Mouse (Mus musculus) testis, adult 2 months (tissue): ENCODE data around the gene Ncapd3. TPM values are rescaled to one million over a fixed set of nuclear protein-coding genes. Genes with fewer than 3 reads are reported as not detected.

ENCODE experiments used
- H3K27ac ChIP-seq: fragments of 200-500 bp; 2 replicates; pipeline ENCODE4 v1.5.1; 2012; ENCODE audit warnings: low read depth, low read length; ENCODE audit not compliant: control insufficient read depth, insufficient read depth
- H3K27me3 ChIP-seq: fragments of 200-500 bp; 2 replicates; pipeline ENCODE4 v1.6.1; 2012; ENCODE audit warnings: mild to moderate bottlenecking, low read length, moderate library complexity; ENCODE audit not compliant: control insufficient read depth, insufficient read depth
- H3K36me3 ChIP-seq: fragments of 200-500 bp; 2 replicates; pipeline ENCODE4 v1.6.1; 2012; ENCODE audit warnings: mild to moderate bottlenecking, low read length; ENCODE audit not compliant: control insufficient read depth, insufficient read depth
- H3K4me1 ChIP-seq: fragments of 200-500 bp; 2 replicates; pipeline ENCODE4 v1.6.1; 2012; ENCODE audit warnings: low read length; ENCODE audit not compliant: control insufficient read depth, insufficient read depth
- H3K4me3 ChIP-seq: fragments of 200-500 bp; 2 replicates; pipeline ENCODE4 v1.5.1; 2012; ENCODE audit warnings: low read depth, mild to moderate bottlenecking, low read length, moderate library complexity, mixed read lengths; ENCODE audit not compliant: control insufficient read depth
- CTCF ChIP-seq: fragments of 200-500 bp; IDR thresholded peaks from 2 replicates; pipeline ENCODE4 v1.5.1; 2012; ENCODE audit warnings: low read depth, mild to moderate bottlenecking, inconsistent platforms, low read length, moderate library complexity; ENCODE audit not compliant: control insufficient read depth, insufficient read depth, insufficient replicate concordance
- POLR2A ChIP-seq: fragments of 200-500 bp; IDR thresholded peaks from 2 replicates; pipeline ENCODE4 v1.6.1; 2012; ENCODE audit warnings: low read depth, mild to moderate bottlenecking, inconsistent platforms, low read length, moderate library complexity; ENCODE audit not compliant: control insufficient read depth
- polyA plus RNA-seq: library from polyadenylated mRNA; depleted of rRNA; stranded (reverse); fragments of >200 nt; gene quantifications from 2 replicates; pipeline ENCODE4 v1.2.3, GENCODE M21; 2012

The Ncapd3 gene
- polyA plus RNA-seq, 1 experiment: 16.4 TPM

- Histone ChIP-seq H3K27me3 (no peaks in the 10 kb centered on the region), H3K27ac (no peak overlapping the region), H3K4me1 (no peaks in the 10 kb centered on the region), H3K4me3 (no peak overlapping the region), H3K36me3 (no peaks in the 10 kb centered on the region)
- TF ChIP-seq POLR2A: no peak
- no peak for TF ChIP-seq CTCF
These were observed 32.5 kb upstream of the Ncapd3 start for GRCm38 (mm10) chr9:26997501-26997900.

DNA sequence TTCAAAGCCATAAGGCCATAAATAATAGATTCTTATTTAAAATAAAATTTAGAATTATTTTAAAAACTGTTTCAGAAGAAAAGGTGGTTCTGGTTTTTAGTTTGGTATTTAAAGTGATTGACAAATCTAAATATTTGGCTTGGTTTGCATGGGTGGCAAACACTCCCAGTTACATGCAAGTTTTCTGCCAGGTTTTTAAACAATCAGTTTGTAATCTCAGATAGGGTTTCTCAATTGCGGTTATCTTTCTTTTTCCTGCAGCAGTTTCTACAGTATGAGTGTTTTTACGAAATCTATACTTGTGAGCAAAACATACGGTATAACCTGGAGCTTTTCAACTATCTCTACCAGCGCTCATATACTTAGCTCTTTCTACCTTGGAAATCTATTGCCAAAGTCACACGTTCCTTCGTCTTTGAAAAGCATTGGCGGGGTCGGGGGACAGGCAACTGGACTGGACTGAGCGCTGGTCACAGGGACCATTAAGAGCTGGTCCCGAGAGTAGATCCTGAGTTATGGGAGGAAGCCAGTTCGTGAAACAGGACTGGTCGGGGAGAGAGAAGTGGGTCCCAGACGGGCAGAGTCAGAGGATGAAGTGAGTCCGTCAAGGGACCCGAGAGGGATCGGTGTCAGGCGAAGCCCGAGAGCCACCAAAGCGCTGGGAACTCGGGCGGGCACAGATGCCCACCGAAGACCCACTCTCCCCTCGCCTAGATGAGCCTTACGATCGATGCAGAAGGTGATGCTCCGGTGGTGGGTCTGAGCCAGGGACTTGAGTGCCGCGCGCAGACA, 31.1 kb upstream of the Ncapd3 start:
- no peak for TF ChIP-seq CTCF
- TF ChIP-seq POLR2A: no peak
- Histone ChIP-seq H3K4me1 (no peaks in the 10 kb centered on the region), H3K36me3 (peaks cover 2% of the 10 kb centered on the region; the same call in 1 of the 2 replicates), H3K27me3 (no peaks in the 10 kb centered on the region), H3K4me3 (peak overlapping the region; percentile 96), H3K27ac (peak overlapping the region; percentile 84)

- Histone ChIP-seq H3K27me3 (no peaks in the 10 kb centered on the region), H3K4me1 (no peaks in the 10 kb centered on the region), H3K27ac (peak within 1 kb of the TSS; percentile 84), H3K36me3 (peaks cover 3% of the 10 kb centered on the region), H3K4me3 (peak within 1 kb of the TSS; percentile 96)
- TF ChIP-seq POLR2A (peak; percentile 81), CTCF (no peak)
These were observed 30.2 kb upstream of the Ncapd3 start, which contains the start of the genes Acad8 and Thyn1 for GRCm38 (mm10) chr9:26999461-27000395. Gene Acad8 (minus strand): TSS chr9:26999566. Gene Thyn1 (plus strand): TSS chr9:26999710.

DNA sequence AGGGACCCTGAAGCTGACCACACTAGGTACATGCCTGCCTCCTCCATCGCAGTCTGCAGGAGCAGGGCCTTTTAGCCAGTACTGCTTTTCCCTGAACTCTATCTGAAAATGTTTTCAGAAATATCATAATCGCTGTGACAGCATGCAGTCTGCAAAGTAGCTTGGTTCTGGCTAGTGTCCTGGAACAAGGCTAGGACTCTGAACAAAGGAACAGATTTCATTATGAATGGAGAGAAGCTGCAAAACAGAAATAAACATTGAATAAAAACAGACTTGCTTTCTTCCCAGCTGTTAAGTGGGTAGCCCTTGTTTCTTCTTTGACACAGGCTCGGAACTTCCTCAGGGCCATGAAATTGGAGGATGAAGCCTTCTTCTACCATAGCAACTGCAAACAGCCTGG, 24.7 kb upstream of the Ncapd3 start:
- H3K36me3 ChIP-seq: peaks cover 7% of the 10 kb centered on the region
- H3K27ac ChIP-seq: no peak overlapping the region
- no peak for TF ChIP-seq CTCF
- TF ChIP-seq POLR2A: no peak
- H3K27me3 ChIP-seq: no peaks in the 10 kb centered on the region
- no peak overlapping the region for H3K4me3 ChIP-seq
- H3K4me1 ChIP-seq: no peaks in the 10 kb centered on the region

- Histone ChIP-seq H3K36me3 (peaks cover 7% of the 10 kb centered on the region), H3K4me1 (no peaks in the 10 kb centered on the region), H3K27ac (no peak overlapping the region), H3K4me3 (no peak overlapping the region), H3K27me3 (no peaks in the 10 kb centered on the region)
- TF ChIP-seq POLR2A: no peak
- TF ChIP-seq CTCF: no peak
These were observed 24.0 kb upstream of the Ncapd3 start for GRCm38 (mm10) chr9:27005933-27006332.

DNA sequence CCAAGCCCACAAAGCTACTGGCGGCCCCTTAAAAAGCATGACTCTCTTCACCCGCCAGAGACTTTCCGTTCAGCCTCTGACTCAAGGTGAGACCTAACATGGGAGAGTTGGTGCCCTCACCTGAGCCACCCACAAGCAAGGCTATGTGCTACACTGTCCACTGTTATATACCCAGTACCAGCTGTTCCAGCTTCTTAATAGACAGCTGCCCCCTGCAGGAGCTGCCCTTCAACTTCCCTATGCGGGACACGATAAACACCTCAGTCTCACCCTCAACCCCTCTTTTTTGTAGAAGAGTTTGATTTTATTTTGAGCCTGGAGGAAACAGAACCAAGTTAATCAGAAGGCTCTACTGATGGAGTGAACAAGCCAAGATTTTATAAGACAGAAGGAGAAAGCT, 23.1 kb upstream of the Ncapd3 start:
- Histone ChIP-seq H3K36me3 (peaks cover 7% of the 10 kb centered on the region), H3K4me3 (no peak overlapping the region), H3K27ac (no peak overlapping the region), H3K27me3 (no peaks in the 10 kb centered on the region), H3K4me1 (no peaks in the 10 kb centered on the region)
- TF ChIP-seq POLR2A (no peak), CTCF (no peak)

GRCm38 (mm10) chr9:27009231-27009630, 20.7 kb upstream of the Ncapd3 start:
- TF ChIP-seq POLR2A (no peak), CTCF (no peak)
- Histone ChIP-seq H3K4me1 (no peaks in the 10 kb centered on the region), H3K27ac (no peak overlapping the region), H3K4me3 (no peak overlapping the region), H3K27me3 (no peaks in the 10 kb centered on the region), H3K36me3 (peaks cover 4% of the 10 kb centered on the region)
